Mouse (Mus musculus) lung, postnatal 4 days (tissue): ENCODE measurements around the gene Adam12.

Source experiments
- DNase-seq, 2 experiments: peaks; one replicate each; pipeline ENCODE4 v3.0.0; 2021

The Adam12 gene

DNA sequence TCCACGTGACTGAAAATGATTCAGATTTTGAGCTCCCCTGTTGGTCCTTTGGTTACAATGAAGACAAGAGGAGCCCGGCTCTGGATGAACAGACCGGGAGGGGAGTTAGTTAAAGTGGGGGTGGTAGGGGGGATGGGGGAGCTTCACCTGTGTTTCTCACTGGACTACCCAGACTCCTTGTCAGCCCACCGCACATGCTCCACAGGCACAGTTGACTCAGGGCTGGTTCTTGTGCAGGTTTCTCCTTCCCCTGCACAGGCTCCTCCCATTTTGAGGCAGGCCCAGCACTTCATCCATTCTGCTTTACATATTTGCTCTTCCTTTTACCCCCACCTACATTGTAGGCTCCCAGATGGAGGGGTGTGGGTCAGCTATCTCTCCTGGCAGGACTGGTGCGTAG, 369.2 kb downstream of the Adam12 start:
- no peak for DNase-seq

DNA sequence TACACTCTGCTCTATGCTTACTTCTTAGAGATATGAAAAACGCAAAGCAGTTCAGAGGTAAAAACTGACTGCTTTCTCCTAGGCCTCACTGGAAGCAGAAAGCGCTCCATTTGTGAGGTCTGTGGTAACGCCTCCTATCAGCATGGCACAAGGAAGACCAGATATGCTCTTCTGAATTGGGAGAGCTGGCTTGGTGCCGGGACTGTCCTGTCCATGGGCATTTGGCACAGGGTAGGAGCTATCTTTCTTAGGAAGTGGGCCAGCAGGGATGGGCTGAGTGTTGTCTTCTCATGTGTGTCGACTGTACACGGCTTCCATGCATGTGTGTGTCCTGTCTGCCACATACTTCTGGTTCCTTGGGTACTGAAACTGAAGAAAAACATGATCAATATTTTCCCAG, 369.7 kb downstream of the Adam12 start:
- no peak for DNase-seq

DNA sequence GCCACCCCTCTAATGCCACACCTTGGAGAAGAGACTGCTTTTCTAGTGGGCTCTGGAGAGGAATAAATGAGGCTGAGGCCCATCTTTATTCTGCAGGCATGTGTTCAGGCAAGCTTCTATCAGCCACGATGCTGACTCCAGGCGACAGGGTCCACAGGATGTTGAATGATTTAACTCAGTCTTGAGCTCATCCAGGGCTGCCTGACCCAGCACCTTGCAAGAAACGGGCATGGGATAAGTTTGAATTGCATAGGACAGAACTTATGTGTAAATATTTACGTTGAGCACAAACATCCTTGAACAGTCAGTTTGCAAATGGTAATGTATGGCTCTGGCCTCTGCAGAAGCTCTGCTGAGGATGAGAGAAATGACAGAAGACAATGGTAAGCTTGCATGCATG, 372.4 kb downstream of the Adam12 start:
- peak in 1 of 2 experiments; percentile 55 for DNase-seq

DNA sequence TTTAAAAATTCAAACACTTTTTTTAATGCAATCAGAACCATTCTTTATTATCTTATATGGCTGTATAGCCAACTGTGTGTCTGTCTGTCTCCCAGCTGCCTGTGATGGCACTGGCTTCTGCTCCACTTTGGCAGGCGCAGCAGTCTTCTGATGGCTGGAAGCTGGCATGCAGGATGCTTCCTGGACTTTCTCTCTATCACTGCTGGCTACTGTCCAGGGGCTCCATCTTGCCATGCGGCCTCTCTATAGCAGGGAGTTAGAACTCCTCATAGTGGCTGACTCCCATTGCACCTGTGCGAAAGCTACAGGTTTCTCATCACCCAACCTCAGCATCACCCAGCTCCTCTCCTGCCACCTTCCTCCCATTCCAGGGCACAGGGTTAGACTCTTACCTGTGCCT, 373.4 kb downstream of the Adam12 start:
- no peak for DNase-seq

DNA sequence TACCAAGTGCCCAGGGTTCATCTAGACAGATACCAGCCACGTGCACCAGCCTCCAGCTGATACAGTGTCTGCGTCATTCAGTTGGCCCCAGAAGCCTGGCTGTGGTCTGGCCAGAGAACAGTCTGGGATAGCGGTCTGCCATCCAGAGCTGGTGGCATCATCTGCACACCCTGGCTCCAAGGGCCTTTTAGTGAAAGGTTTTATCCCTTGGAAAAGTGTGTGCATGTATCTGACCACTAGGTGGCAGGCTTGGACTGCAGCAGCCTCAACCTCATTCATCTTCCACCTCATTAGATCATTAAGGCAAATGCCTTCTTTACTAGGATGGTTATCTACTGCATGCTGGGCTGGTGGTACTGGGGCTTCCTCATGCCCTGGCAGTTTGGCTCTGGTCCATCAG, 375.7 kb downstream of the Adam12 start:
- peak; percentile 58 to 79 for DNase-seq

DNA sequence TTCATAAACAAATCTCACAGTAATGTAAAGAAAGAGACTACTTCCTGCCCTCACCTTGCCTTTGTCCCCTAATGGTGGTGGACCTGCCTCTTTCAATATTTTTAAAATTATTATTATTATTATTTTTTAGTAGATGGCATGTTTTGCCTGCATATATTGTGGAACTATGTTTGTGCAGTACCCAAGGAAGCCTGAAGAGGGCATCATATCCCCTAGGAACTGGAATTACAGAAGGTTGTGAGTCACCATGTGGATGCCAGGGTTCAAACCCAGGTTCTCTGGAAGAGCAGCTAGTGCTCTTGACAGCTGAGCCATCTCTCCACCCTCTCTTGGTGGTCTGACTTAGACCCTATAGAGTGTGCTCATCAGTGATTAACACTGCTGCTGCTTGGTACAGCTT, 381.2 kb downstream of the Adam12 start:
- no peak for DNase-seq

DNA sequence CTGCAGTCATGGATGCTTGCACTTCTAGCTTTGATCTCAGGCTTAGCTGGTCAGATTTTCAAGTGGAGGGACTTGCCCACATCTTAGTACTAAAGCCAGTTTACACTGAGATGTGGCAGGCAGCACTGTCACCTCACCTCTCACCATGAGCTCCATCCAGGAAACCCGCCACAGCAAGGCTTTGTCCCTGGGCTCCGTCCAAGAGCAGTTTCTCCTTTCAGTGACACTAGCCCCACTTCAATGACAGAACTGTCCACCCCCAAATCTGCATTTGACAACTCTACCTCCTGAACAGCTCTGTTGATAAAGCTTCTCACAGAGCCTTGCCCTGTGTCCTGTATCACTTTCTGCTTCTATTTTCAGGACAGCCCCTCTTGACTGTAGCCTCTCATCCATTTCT, 383.8 kb downstream of the Adam12 start:
- peak in 1 of 2 experiments; percentile 43 for DNase-seq

DNA sequence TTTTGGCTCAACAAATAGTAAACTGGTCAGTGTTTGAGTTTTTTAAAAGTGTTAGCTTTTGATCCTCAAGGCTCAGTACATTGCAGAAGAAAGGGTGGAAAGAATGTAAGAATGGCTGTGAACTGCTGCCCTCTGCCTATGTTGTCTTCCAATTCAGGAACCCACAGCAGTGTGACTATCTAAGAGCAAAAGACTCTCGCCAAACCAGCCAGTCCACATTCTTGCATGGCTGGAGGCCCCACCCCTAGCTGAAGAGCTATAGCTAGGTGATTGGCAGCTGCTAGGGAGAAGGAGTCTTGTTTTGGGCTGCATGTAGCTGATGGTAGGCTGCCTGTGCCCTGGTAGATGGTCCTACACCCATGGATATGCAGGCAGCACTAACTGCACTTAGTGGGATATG, 384.8 kb downstream of the Adam12 start:
- peak; percentile 21 to 52 for DNase-seq

DNA sequence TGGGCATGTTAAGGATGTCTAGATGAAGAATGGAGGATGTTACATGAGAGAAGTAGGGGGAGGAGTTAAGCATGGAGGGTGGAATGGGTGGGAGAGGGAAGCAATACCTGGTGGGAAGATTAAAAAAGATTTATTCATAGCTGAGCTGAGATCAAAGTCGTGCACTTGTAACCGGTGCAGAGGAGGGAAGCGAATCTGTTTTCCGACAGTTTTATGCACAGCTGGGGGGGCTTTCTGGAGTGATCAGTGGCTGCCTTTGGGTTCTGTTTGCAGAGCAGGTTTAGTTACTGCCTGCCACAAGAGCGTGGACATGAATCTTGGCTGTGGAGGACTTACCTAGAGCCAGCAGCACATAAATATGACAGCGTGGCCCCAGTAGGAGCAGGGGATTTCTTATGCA, 389.9 kb downstream of the Adam12 start:
- no peak for DNase-seq

DNA sequence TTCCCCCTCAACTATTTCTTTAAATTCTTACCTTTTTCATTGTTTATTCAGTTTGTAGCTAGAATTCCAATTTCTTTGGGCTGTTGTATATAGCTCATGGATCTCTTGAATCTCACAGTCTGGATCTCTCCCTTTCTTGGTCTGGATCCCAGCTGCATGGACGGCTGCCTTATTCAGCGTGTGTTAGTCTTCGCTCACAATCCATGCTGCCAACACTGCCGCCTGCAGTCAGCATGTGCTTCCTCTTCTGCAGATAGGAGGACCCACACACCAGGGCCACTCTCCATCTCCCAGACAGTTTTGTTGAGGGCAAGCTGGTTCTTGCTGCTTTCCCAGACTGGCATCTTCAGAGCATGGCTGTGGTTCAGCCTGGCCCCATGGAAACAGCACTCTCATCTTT, 392.4 kb downstream of the Adam12 start:
- no peak for DNase-seq
